Mouse (Mus musculus) heart, adult 9 months (tissue): ENCODE results near the gene Cd86.

ENCODE experiments used
- DNase-seq, 2 experiments: peaks; one replicate each; pipeline ENCODE4 v3.0.0; 2022; ENCODE audit warnings: low spot score in 2 of 2

The Cd86 gene

GRCm38 (mm10) chr16:36665782-36666181 is at the start of gene Cd86:
Gene Cd86 (minus strand): TSS chr16:36666081.
- peak; percentile 18 to 22 for DNase-seq

- peak; percentile 11 to 52 for DNase-seq
These were observed 45.9 kb upstream of the Cd86 start for GRCm38 (mm10) chr16:36711760-36712159.

GRCm38 (mm10) chr16:36710794-36711193 is 44.9 kb upstream of the Cd86 start:
- DNase-seq: no peak

GRCm38 (mm10) chr16:36709405-36709804 is 43.5 kb upstream of the Cd86 start:
- DNase-seq: peak in 1 of 2 experiments; percentile 13

- DNase-seq: no peak
These were observed 42.9 kb upstream of the Cd86 start for GRCm38 (mm10) chr16:36708751-36709150.

- DNase-seq: no peak
These were observed 42.0 kb upstream of the Cd86 start for GRCm38 (mm10) chr16:36707702-36708423.

- no peak for DNase-seq
These were observed 34.6 kb upstream of the Cd86 start for GRCm38 (mm10) chr16:36700484-36700883.

- DNase-seq: no peak
These were observed 31.4 kb upstream of the Cd86 start for GRCm38 (mm10) chr16:36697331-36697730.

- no peak for DNase-seq
These were observed 29.0 kb upstream of the Cd86 start for GRCm38 (mm10) chr16:36694798-36695290.

GRCm38 (mm10) chr16:36693818-36694413 is 28.0 kb upstream of the Cd86 start, which contains the start of gene Ildr1:
Gene Ildr1 (plus strand): TSS chr16:36693978.
- no peak for DNase-seq

- no peak for DNase-seq
These were observed 25.6 kb upstream of the Cd86 start for GRCm38 (mm10) chr16:36691484-36691883.

GRCm38 (mm10) chr16:36688076-36688475 is 22.2 kb upstream of the Cd86 start:
- DNase-seq: no peak

GRCm38 (mm10) chr16:36684325-36684918 is 18.5 kb upstream of the Cd86 start:
- no peak for DNase-seq

- no peak for DNase-seq
These were observed 15.9 kb upstream of the Cd86 start for GRCm38 (mm10) chr16:36681829-36682228.

- no peak for DNase-seq
These were observed 10.0 kb upstream of the Cd86 start for GRCm38 (mm10) chr16:36675902-36676301.

- DNase-seq: no peak
These were observed 9.4 kb upstream of the Cd86 start for GRCm38 (mm10) chr16:36675304-36675703.

GRCm38 (mm10) chr16:36674457-36675204 is 8.8 kb upstream of the Cd86 start:
- DNase-seq: no peak

GRCm38 (mm10) chr16:36673196-36673595 is 7.3 kb upstream of the Cd86 start:
- DNase-seq: no peak

GRCm38 (mm10) chr16:36670590-36670989 is 4.7 kb upstream of the Cd86 start:
- no peak for DNase-seq

- DNase-seq: no peak
These were observed 652 bp upstream of the Cd86 start for GRCm38 (mm10) chr16:36666448-36667017.

GRCm38 (mm10) chr16:36663484-36663883 is 2.4 kb downstream of the Cd86 start:
- DNase-seq: peak in 1 of 2 experiments; percentile 13

- no peak for DNase-seq
These were observed 4.6 kb downstream of the Cd86 start for GRCm38 (mm10) chr16:36661330-36661729.
